Mouse (Mus musculus) kidney, postnatal 0 days (tissue): ENCODE results near the gene Dmwd. TPM values are rescaled to one million over a fixed set of nuclear protein-coding genes. Genes with fewer than 3 reads are reported as not detected.

Experiments
- ATAC-seq: fragments of 200-750 bp; cut with Nextera tagmentation; replicated peaks from 2 replicates; pipeline ENCODE4 v1.8.0; 2017; ENCODE audit warnings: low read depth, moderate number of reproducible peaks, moderate TSS enrichment, moderate library complexity; ENCODE audit not compliant: low FRiP score
- DNase-seq: peaks from one replicate; pipeline ENCODE4 v3.0.0-alpha.2; 2016; ENCODE audit warnings: low spot score
- H3K27ac ChIP-seq: fragments of 300-500 bp; sonication (generic); 2 replicates; pipeline ENCODE4 v1.5.1; 2014; ENCODE audit warnings: mild to moderate bottlenecking
- H3K27me3 ChIP-seq: fragments of 300-500 bp; sonication (generic); 2 replicates; pipeline ENCODE4 v1.6.1; 2014; ENCODE audit warnings: low read length, mixed read lengths; ENCODE audit not compliant: insufficient read depth
- H3K36me3 ChIP-seq: fragments of 300-500 bp; sonication (generic); 2 replicates; pipeline ENCODE4 v1.6.1; 2014; ENCODE audit warnings: low read length, mixed read lengths; ENCODE audit not compliant: insufficient read depth
- H3K4me1 ChIP-seq: fragments of 300-500 bp; sonication (generic); replicated peaks from 2 replicates; pipeline ENCODE4 v1.6.1; 2014; ENCODE audit warnings: antibody characterized with exemption, low read length, mixed read lengths; ENCODE audit not compliant: insufficient read depth
- H3K4me2 ChIP-seq: fragments of 300-500 bp; sonication (generic); 2 replicates; pipeline ENCODE4 v1.6.1; 2014; ENCODE audit warnings: mild to moderate bottlenecking, low read length, moderate library complexity, mixed read lengths
- H3K4me3 ChIP-seq: fragments of 300-500 bp; sonication (generic); replicated peaks from 2 replicates; pipeline ENCODE4 v1.5.1; 2014; ENCODE audit warnings: low read depth, low read length
- H3K9ac ChIP-seq: fragments of 300-500 bp; sonication (generic); 2 replicates; pipeline ENCODE4 v1.6.1; 2014; ENCODE audit warnings: low read depth, low read length
- H3K9me3 ChIP-seq: fragments of 300-500 bp; sonication (generic); replicated peaks from 2 replicates; pipeline ENCODE4 v1.6.1; 2016; ENCODE audit warnings: low read length, inconsistent platforms, mixed read lengths
- CTCF ChIP-seq: IDR thresholded peaks from 2 replicates; pipeline ENCODE4 v1.5.1; 2016; ENCODE audit warnings: antibody characterized with exemption, low read depth, mild to moderate bottlenecking, moderate library complexity
- WGBS: fragments of 180-500 bp; shearing (Covaris S2); extraction: QIAGEN DNeasy Blood & Tissue Kit; methylation state at CpG from one replicate; pipeline ENCODE4 v1.1.7; 2014; 5-methylcytosine and 5-hydroxymethylcytosine counted together
- polyA plus RNA-seq: library from polyadenylated mRNA; unstranded; fragments of >200 nt; fragmentation: Nextera tagmentation; extraction: Ambion mirVana; gene quantifications from 2 replicates; pipeline ENCODE4 v1.2.1, GENCODE M21; 2015

Gene Dmwd
- polyA plus RNA-seq, 1 experiment from 2014 or later = 16.9 TPM

DNA sequence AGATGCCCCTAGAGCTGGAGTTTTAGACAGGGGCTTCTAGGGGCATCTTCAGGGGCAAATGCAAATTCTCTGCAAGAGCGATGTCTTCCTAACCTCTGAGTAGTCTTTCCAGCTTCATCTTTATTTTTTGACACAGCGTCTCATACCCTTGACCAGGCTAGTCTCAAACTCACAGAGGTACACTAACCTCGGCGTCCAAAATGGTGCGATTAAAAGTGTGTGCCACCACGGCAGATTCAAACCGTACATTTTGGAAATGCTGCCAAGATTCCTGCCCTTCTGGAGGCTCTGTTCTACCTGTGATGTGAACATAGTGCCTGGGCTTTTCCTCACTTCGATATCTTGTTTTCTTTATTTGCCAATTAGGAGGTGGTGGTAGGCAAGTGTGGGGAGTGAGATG is 43.1 kb downstream of the Dmwd start:
- Histone ChIP-seq H3K36me3 (no peaks in the 10 kb centered on the region), H3K4me2 (no peak overlapping the region), H3K4me1 (peaks cover 10% of the 10 kb centered on the region; the same call in 1 of the 2 replicates), H3K27ac (no peak overlapping the region), H3K9me3 (no peaks in the 10 kb centered on the region), H3K9ac (no peak overlapping the region), H3K4me3 (no peak overlapping the region), H3K27me3 (no peaks in the 10 kb centered on the region)
- DNase-seq (no peak), ATAC-seq (no peak)
- WGBS = 96% methylated on average over 8 of the region's 8 CpGs
- TF ChIP-seq CTCF = no peak

DNA sequence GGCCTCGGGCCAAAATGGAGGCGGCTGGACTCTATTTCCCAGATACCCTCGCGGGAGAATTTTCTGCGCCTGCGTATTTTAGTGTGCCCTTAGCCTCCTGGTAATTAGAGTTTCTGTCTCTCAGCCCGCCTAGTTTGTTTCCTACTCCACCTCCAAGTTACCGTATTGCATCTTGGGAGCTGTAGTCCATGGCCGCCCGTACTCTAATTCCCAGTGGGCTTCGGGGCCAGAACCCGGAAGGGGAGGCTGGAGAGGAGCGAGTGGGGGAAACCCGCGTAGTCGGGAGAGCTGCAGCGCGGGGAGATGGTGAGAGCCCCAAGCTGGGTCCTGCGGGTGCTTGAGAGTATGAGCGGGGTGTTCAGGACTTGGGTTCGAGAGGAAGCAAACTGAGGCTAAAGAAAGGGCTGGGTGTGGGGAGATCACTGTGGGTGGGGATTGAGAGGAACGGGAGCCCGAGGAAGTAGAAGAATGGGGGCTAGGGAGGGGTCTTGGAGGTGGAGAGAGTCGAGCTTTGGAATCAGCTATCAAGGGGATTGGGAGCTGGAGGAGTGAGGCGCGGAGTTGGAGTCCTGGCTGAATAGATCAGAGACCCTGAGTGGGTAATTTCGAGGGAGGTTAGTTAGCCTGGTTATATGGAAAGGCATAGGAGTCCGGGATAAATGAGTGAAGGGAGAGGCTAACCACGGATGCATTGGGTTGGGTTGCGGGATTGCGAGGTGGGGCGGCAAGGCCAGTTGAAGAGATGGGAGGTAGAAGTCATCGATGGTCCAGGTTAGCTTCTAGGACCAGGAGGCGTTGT is 43.8 kb downstream of the Dmwd start, which contains the start of gene Fbxo46:
Gene Fbxo46, plus strand, starts transcription at position 229 of the 799 bp plus-strand sequence.
- WGBS = 2% methylated on average over 34 of the region's 34 CpGs
- Histone ChIP-seq H3K27me3 (no peaks in the 10 kb centered on the region), H3K4me1 (peaks cover 10% of the 10 kb centered on the region; the same call in 1 of the 2 replicates), H3K9me3 (no peaks in the 10 kb centered on the region), H3K4me3 (peak within 1 kb of the TSS; percentile 74), H3K27ac (peak within 1 kb of the TSS; percentile 51; the same call in 1 of the 2 replicates), H3K9ac (peak within 1 kb of the TSS; percentile 77), H3K4me2 (peak within 1 kb of the TSS; percentile 84), H3K36me3 (no peaks in the 10 kb centered on the region)
- DNase-seq = peak; percentile 100
- peak; percentile 93 for ATAC-seq
- TF ChIP-seq CTCF = no peak

DNA sequence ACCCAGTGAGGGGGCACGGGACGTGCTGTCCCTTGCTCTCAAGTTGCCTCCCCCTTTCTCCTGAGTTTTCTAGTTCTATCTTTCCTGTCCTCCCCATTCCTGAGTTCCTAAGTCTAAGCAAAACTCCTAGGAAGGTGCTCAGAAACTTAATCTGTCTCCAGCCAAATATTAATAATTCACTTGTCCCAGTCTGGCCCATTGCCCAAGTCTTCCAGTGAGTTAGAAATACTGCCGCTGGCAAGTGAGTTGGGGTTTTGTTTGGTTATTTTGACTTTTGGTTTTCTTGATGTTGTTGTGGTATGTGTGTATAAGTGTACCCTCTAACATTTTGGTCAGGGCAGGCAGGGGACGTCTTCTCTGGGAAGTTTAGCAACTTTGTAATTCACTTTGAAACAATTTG is 45.7 kb downstream of the Dmwd start:
- H3K27me3 ChIP-seq = no peaks in the 10 kb centered on the region
- H3K4me1 ChIP-seq = peaks cover 10% of the 10 kb centered on the region; the same call in 1 of the 2 replicates
- H3K4me3 ChIP-seq = no peak overlapping the region
- TF ChIP-seq CTCF = no peak
- no peak overlapping the region for H3K4me2 ChIP-seq
- DNase-seq = no peak
- H3K9ac ChIP-seq = no peak overlapping the region
- ATAC-seq = no peak
- WGBS = 86% methylated on average over 4 of the region's 4 CpGs
- no peaks in the 10 kb centered on the region for H3K36me3 ChIP-seq
- no peak overlapping the region for H3K27ac ChIP-seq
- H3K9me3 ChIP-seq = no peaks in the 10 kb centered on the region

DNA sequence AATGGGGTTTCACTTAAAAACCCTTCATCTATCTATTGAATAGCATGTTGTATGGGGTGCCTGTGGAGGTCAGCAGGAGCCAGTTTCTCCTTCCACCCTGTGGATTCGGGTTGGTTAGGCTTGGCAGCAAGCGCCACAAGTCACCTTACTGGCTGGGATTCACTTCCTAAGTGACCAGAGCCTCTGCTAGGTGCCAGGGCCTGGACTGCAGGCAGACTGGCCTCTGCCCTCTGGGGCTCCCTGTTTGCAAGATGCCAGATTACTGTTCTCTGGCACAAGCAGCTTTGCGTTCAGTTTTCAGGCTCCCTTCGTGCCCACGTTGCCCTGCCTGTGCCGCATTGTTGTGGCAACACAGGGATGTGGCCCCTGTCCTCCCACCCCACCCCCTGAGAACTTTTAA is 48.7 kb downstream of the Dmwd start:
- no peak overlapping the region for H3K27ac ChIP-seq
- H3K27me3 ChIP-seq = no peaks in the 10 kb centered on the region
- H3K4me1 ChIP-seq = peaks cover 10% of the 10 kb centered on the region; the same call in 1 of the 2 replicates
- H3K9ac ChIP-seq = no peak overlapping the region
- no peak overlapping the region for H3K4me2 ChIP-seq
- no peak for TF ChIP-seq CTCF
- DNase-seq (no peak), ATAC-seq (no peak)
- H3K36me3 ChIP-seq = no peaks in the 10 kb centered on the region
- H3K9me3 ChIP-seq = no peaks in the 10 kb centered on the region
- 69% methylated on average over 6 of the region's 6 CpGs for WGBS
- no peak overlapping the region for H3K4me3 ChIP-seq

DNA sequence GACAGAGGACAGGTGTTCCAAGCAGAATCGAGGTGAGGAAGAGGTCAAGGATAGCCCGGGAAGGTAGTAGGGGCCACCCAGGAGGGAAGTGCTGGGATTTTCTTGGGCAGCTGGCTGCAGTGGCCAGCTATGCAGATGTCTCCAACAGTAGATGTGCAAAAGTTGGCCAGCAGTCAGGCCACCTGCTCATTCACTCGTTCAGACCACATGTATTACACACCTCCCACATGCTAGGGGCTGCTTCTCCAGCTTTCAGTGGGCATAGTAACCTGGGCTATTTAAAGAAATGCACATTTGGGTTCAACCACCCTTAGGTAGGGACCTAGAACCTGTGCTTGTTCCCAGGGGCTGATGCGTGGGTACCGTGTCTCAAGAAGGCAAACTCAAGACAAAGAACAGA is 51.7 kb downstream of the Dmwd start:
- WGBS = 81% methylated on average over 5 of the region's 5 CpGs
- ATAC-seq (no peak), DNase-seq (no peak)
- Histone ChIP-seq H3K4me3 (no peak overlapping the region), H3K4me2 (no peak overlapping the region), H3K9ac (no peak overlapping the region), H3K36me3 (no peaks in the 10 kb centered on the region), H3K4me1 (no peaks in the 10 kb centered on the region), H3K9me3 (no peaks in the 10 kb centered on the region), H3K27ac (no peak overlapping the region), H3K27me3 (no peaks in the 10 kb centered on the region)
- no peak for TF ChIP-seq CTCF

DNA sequence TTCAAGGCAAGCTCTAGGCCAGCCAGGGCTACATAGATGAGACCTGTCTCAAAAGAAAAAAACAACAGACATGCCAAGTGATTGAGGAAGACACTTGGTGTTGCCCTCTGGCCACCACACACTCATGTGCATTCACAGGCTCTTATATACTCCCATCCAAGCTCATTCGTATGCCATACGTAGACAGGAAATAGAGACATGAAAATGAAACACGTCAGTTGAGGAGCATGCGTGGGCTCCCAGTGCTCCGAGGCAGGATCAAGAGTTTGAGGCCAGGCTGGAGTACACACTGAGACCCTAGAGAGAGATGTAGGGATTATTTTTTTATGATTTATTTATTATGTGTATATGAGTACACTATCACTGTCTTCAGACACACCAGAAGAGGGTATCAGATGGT is 53.4 kb downstream of the Dmwd start:
- DNase-seq (no peak), ATAC-seq (no peak)
- no peak for TF ChIP-seq CTCF
- Histone ChIP-seq H3K9me3 (no peaks in the 10 kb centered on the region), H3K36me3 (no peaks in the 10 kb centered on the region), H3K27ac (no peak overlapping the region), H3K4me2 (no peak overlapping the region), H3K9ac (no peak overlapping the region), H3K4me1 (no peaks in the 10 kb centered on the region), H3K4me3 (no peak overlapping the region), H3K27me3 (no peaks in the 10 kb centered on the region)
- WGBS = 95% methylated on average over 5 of the region's 5 CpGs
